Mouse (Mus musculus) kidney, adult 2 months (tissue): ENCODE data around the gene Unc45a. TPM values are rescaled to one million over a fixed set of nuclear protein-coding genes. Genes with fewer than 3 reads are reported as not detected.

Experiments
- DNase-seq: peaks from one replicate; pipeline ENCODE4 v3.0.0; 2021
- H3K27ac ChIP-seq: fragments of 200-500 bp; 2 replicates; pipeline ENCODE4 v1.5.1; 2012; ENCODE audit warnings: low read depth, low read length, control low read depth, inconsistent platforms; ENCODE audit not compliant: insufficient read depth
- H3K27me3 ChIP-seq: fragments of 200-500 bp; replicated peaks from 2 replicates; pipeline ENCODE4 v1.6.1; 2012; ENCODE audit warnings: mild to moderate bottlenecking, moderate library complexity, low read length, inconsistent platforms; ENCODE audit not compliant: control insufficient read depth, insufficient read depth
- H3K36me3 ChIP-seq: fragments of 200-500 bp; 2 replicates; pipeline ENCODE4 v1.6.1; 2012; ENCODE audit warnings: mild to moderate bottlenecking, moderate library complexity, low read length, inconsistent platforms; ENCODE audit not compliant: control insufficient read depth, insufficient read depth
- H3K4me1 ChIP-seq: fragments of 200-500 bp; 2 replicates; pipeline ENCODE4 v1.6.1; 2011; ENCODE audit warnings: low read length; ENCODE audit not compliant: control insufficient read depth, insufficient read depth
- H3K4me3 ChIP-seq: fragments of 200-500 bp; 2 replicates; pipeline ENCODE4 v1.5.1; 2011; ENCODE audit warnings: mild to moderate bottlenecking, low read depth, low read length, control low read depth; ENCODE audit not compliant: insufficient read depth
- CTCF ChIP-seq: fragments of 200-500 bp; conservative IDR thresholded peaks from 2 replicates; pipeline ENCODE4 v1.5.1; 2011; ENCODE audit warnings: low read depth, mild to moderate bottlenecking, control low read depth, low read length, moderate library complexity, mixed read lengths; ENCODE audit not compliant: insufficient read depth, insufficient read length
- POLR2A ChIP-seq: fragments of 200-500 bp; IDR thresholded peaks from one replicate; pipeline ENCODE4 v1.6.1; 2011; ENCODE audit warnings: low read depth, low read length, control low read depth
- WGBS: fragments of 180-500 bp; shearing (Covaris S2); methylation state at CpG from one replicate; pipeline ENCODE4 v1.1.7; 2018; 5-methylcytosine and 5-hydroxymethylcytosine counted together
- polyA plus RNA-seq: library from polyadenylated mRNA; depleted of rRNA; stranded (reverse); fragments of >200 nt; gene quantifications from 2 replicates; pipeline ENCODE4 v1.2.3, GENCODE M21; 2012; rRNA removed

Unc45a gene
- polyA plus RNA-seq, 1 experiment, result 53.3 TPM

DNA sequence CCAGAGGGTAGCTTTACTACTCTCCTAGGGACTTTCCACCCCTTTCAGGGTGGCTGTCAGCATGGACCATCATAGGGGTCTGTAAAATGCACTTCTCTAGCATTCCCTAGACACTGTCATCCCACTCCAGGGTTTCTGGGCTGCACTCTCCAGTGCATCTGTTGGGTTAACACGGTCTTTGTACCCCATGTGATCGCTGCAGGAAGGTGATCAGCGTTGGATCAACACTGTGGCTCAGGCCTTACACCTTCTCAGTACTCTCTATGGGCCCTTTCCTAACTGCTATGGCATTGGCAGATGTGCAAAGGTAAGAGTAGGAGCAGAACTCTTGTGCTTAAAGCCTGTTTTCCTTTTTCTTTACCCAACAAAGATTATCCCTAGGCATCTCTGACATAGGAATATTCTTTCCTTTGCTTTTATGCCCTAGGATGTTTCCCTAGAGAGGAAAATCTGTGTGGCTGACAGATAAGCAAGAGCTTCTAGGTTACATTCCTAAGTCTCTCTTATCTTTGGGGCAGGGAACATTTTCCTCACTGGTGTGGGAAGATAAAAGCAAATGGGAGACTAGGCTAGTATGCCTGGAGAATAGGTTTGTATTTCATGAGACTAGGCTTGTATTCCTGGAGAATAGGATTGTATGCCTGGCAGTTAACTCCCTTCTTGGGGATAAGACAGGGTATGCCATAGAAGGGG is 57.4 kb downstream of the Unc45a start:
- 85% methylated on average over 3 of the region's 3 CpGs for WGBS
- no peaks in the 10 kb centered on the region for H3K4me1 ChIP-seq
- H3K27me3 ChIP-seq, result no peaks in the 10 kb centered on the region
- peaks cover 6% of the 10 kb centered on the region for H3K36me3 ChIP-seq
- TF ChIP-seq POLR2A, result no peak
- TF ChIP-seq CTCF, result no peak
- no peak overlapping the region for H3K4me3 ChIP-seq
- no peak overlapping the region for H3K27ac ChIP-seq
- no peak for DNase-seq

DNA sequence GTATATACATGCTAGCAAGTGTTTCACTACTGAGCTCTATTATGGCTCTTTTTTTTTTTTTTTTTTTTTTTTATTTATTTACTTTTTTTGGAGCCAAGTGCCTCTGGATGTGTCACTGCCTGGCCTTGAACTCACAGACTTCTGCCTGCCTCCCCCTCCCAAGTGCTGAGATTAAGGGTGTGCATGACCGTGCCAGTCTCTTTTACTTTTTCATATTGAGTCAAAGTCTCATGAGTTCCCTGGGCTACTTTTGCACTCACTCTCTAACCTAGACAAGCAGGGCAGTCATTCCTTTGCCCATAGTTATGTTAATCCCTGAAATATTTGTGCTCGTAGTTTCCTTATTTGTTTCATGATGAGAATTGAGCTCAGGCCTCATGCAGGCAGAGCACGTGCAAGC is 59.2 kb downstream of the Unc45a start:
- whole genome bisulfite sequencing, result 93% methylated on average over 3 of the region's 3 CpGs
- H3K27ac ChIP-seq, result no peak overlapping the region
- no peaks in the 10 kb centered on the region for H3K27me3 ChIP-seq
- no peak overlapping the region for H3K4me3 ChIP-seq
- no peak for TF ChIP-seq POLR2A
- no peak for TF ChIP-seq CTCF
- no peak for DNase-seq
- H3K4me1 ChIP-seq, result no peaks in the 10 kb centered on the region
- H3K36me3 ChIP-seq, result peaks cover 6% of the 10 kb centered on the region

DNA sequence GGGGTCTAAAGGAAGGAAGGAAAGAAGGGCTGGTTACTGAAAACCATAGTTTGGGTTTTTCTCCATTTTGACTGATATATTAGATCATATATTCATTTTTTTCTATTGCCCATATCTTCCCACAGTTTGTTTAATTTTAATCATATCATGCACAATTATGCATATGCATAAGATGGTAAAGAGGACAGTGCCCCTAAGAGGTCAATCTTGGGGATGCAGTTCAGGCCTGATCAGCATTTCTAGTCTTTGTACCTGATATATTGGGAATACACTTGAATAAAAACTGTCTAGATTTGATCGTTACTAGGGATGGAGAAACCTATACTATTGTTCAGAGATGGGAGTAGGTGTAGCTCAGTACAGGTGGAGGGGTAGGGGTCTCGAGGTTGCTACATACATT is 59.8 kb downstream of the Unc45a start:
- DNase-seq, result no peak
- Histone ChIP-seq H3K27me3 (no peaks in the 10 kb centered on the region), H3K27ac (no peak overlapping the region), H3K36me3 (peaks cover 7% of the 10 kb centered on the region), H3K4me3 (no peak overlapping the region), H3K4me1 (no peaks in the 10 kb centered on the region)
- 83% methylated on average over 2 of the region's 2 CpGs for WGBS
- TF ChIP-seq CTCF, result no peak
- TF ChIP-seq POLR2A, result no peak

DNA sequence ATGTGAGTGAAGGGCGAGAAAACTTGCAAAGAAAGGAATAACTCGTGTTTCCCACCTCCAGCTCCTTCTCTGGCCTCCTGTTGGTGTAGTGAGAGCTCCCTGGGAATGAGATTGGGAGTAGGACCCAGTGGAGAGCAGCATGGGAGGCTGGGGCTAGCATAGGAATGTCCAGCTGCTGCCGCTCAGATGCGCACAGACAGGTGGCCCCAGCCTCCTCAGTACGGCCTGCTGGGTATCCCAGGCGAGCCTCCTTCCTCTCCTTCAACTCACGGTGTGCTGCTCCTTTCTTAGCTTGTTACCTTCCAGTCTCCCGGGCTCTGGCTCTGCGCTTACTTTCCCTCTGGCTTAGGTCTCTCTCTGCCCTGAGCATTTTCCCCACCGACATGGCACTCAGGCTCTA is 60.8 kb downstream of the Unc45a start:
- no peaks in the 10 kb centered on the region for H3K27me3 ChIP-seq
- no peak overlapping the region for H3K27ac ChIP-seq
- TF ChIP-seq CTCF (no peak), POLR2A (no peak)
- peaks cover 8% of the 10 kb centered on the region for H3K36me3 ChIP-seq
- H3K4me1 ChIP-seq, result no peaks in the 10 kb centered on the region
- no peak overlapping the region for H3K4me3 ChIP-seq
- no peak for DNase-seq
- WGBS, result 83% methylated on average over 10 of the region's 10 CpGs

DNA sequence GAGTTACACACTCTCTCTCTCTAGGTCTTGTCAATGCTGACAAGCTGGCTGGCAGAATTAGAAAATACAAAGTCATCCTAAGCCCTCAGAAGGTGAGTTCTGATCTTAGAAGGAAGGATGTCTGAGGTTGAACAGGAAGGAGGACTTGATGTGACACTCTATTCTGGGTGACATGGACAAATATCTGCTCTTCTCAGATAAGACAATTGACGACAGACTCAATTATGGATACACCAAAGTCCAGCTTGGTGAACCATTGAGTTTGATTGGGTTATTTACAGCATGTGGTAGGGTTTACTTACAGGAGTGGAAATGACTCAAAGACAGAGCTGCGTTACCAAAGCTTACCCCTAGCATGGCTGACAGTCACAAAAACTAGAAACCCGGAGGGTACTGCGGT is 64.4 kb downstream of the Unc45a start:
- TF ChIP-seq CTCF (no peak), POLR2A (no peak)
- DNase-seq, result no peak
- WGBS, result 99% methylated on average over 4 of the region's 4 CpGs
- no peaks in the 10 kb centered on the region for H3K27me3 ChIP-seq
- no peak overlapping the region for H3K4me3 ChIP-seq
- no peak overlapping the region for H3K27ac ChIP-seq
- H3K4me1 ChIP-seq, result no peaks in the 10 kb centered on the region
- H3K36me3 ChIP-seq, result peaks cover 5% of the 10 kb centered on the region

Other genes starting within 250 kb of the Unc45a start
- gene Idh2, start 225.6 kb downstream of the Unc45a start, polyA plus RNA-seq, result 651 and 688 TPM in 2 replicates
- gene Sema4b, start 154.2 kb downstream of the Unc45a start, polyA plus RNA-seq, result 24.4 and 26.3 TPM in 2 replicates
- gene Cib1, start 108.2 kb downstream of the Unc45a start, polyA plus RNA-seq, result 333 and 344 TPM in 2 replicates
- 2.4 and 2.6 TPM in 2 replicates for gene Gdpgp1, start 108.1 kb downstream of the Unc45a start, polyA plus RNA-seq
- gene Ttll13, start 94.6 kb downstream of the Unc45a start, polyA plus RNA-seq, result 1.4 and 1.7 TPM in 2 replicates
- gene Ngrn, start 79.8 kb downstream of the Unc45a start, polyA plus RNA-seq, result 21.6 TPM in 2 replicates
- 8.8 and 10.1 TPM in 2 replicates for gene Vps33b, start 71.4 kb downstream of the Unc45a start, polyA plus RNA-seq
- gene Prc1, start 46.6 kb downstream of the Unc45a start, polyA plus RNA-seq, result 1.6 and 1.7 TPM in 2 replicates
- gene Rccd1, start 16.6 kb downstream of the Unc45a start, polyA plus RNA-seq, result 3.7 and 5.3 TPM in 2 replicates
- gene Hddc3, start 2.1 kb upstream of the Unc45a start, polyA plus RNA-seq, result 66.3 and 86.4 TPM in 2 replicates
- gene Man2a2, start 30.4 kb upstream of the Unc45a start, polyA plus RNA-seq, result 40.4 and 49.9 TPM in 2 replicates
- 10.0 and 10.8 TPM in 2 replicates for gene Fes, start 46.9 kb upstream of the Unc45a start, polyA plus RNA-seq
- 145 and 172 TPM in 2 replicates for gene Furin, start 64.4 kb upstream of the Unc45a start, polyA plus RNA-seq
- 0.53 and 0.58 TPM in 2 replicates for gene Blm, start 194.1 kb upstream of the Unc45a start, polyA plus RNA-seq